Mouse (Mus musculus): ENCODE results near the gene Hoxa3. TPM values are rescaled to one million over a fixed set of nuclear protein-coding genes. Genes with fewer than 3 reads are reported as not detected.

Hoxa3 gene
- total and polyA plus RNA-seq, 2 experiments from 2014 or later, result 1.6 TPM; not detected in 1

DNA sequence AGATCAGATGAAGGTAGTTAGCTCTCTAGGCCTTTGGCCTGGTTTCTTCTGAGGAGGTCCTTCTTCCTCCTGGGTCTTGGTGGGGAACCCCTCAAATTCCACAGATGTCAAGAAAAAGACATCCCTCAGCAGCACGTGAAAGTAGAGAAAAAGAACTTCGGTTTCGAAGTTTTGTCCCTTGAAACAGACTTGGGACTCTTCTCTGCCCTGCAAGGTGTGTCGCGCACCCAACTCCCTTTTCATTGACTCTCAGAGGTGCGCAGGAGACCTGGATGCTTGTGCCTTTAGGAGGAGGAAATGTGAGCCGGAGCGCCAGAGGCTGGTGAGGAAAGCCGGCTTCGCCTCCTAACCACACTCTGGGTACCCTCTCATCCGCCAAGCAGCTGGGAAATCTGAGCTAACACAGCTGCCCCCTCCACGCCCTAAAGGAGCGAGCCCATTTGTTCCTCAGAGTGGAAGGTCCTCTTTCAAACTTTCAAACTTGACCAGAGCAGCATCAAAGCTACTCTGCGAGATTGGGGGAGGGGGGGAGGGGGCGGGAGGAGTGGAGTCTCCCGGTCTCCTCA, 62.7 kb downstream of the Hoxa3 start:
- H3K4me3 ChIP-seq (ENCODE audit: low read depth, low read length), result no peak overlapping the region
- TF ChIP-seq CTCF (IDR thresholded peaks at IDR 0.05), result no peak
- no peak overlapping the region for H3K9ac ChIP-seq (replicated peaks; ENCODE audit: low read length, poor library complexity, severe bottlenecking)
- DNase-seq (ENCODE audit: low spot score), result no peak
- no peaks in the 10 kb centered on the region for H3K4me1 ChIP-seq (ENCODE audit: insufficient read depth, low read length)
- H3K27ac ChIP-seq (ENCODE audit: low read depth, low read length), result no peak overlapping the region
- H3K9me3 ChIP-seq (ENCODE audit: low read length), result no peaks in the 10 kb centered on the region
- WGBS, result 5% methylated on average over 16 of the region's 16 CpGs
- peaks cover 68% of the 10 kb centered on the region for H3K27me3 ChIP-seq (ENCODE audit: insufficient read depth, low read length)
- H3K36me3 ChIP-seq (ENCODE audit: insufficient read depth, low read length), result no peaks in the 10 kb centered on the region
- H3K4me2 ChIP-seq (ENCODE audit: low read depth, low read length, poor library complexity, severe bottlenecking), result no peak overlapping the region
- ATAC-seq (ENCODE audit: low FRiP score), result no peak

DNA sequence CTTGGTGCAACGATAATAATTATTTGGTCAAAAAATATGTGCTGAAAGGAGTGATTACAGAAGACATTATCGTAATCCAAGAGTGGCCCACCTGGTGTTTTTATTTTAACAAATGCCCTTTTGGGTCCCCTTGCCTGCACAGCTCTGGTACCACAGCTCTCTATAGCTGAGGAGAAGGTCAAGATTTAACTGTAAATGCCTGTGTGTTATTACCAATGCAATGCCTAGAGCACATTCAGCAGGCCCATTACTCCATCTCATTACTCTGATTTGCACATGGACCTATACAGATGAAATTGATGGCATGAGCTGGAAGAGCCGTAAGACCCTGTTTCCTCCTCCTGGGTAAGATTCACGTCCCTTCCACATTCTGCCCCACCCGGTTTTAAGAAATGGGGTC, 74.0 kb downstream of the Hoxa3 start:
- Histone ChIP-seq H3K27ac (ENCODE audit: low read depth, low read length) (no peak overlapping the region), H3K9me3 (ENCODE audit: low read length) (no peaks in the 10 kb centered on the region), H3K27me3 (ENCODE audit: insufficient read depth, low read length) (no peaks in the 10 kb centered on the region), H3K4me2 (ENCODE audit: low read depth, low read length, poor library complexity, severe bottlenecking) (no peak overlapping the region), H3K4me3 (ENCODE audit: low read depth, low read length) (no peak overlapping the region), H3K36me3 (ENCODE audit: insufficient read depth, low read length) (no peaks in the 10 kb centered on the region), H3K9ac (replicated peaks; ENCODE audit: low read length, poor library complexity, severe bottlenecking) (no peak overlapping the region), H3K4me1 (ENCODE audit: insufficient read depth, low read length) (no peaks in the 10 kb centered on the region)
- ATAC-seq (ENCODE audit: low FRiP score), result no peak
- DNase-seq (ENCODE audit: low spot score), result no peak
- no peak for TF ChIP-seq CTCF (IDR thresholded peaks at IDR 0.05)
- 86% methylated on average over 5 of the region's 5 CpGs for WGBS

DNA sequence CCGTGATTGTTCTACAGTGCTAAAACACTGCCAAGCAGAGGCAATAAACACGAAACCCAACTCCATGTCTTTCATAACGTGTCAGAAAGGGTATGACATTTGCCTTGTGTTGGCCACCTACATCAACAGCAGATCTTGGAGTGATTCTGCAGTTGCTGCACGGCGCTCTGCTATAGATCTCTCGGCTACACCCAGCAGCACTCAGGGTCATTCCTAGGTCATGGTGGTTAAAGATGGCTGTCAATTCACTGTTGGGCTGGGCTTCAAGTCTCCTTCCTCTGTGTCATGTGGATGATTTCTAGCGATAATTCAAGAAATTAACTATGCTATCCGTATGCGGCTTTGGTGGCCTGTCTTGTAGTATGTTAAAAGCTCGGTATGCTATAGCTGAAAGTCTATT, 74.6 kb downstream of the Hoxa3 start:
- Histone ChIP-seq H3K27me3 (ENCODE audit: insufficient read depth, low read length) (no peaks in the 10 kb centered on the region), H3K36me3 (ENCODE audit: insufficient read depth, low read length) (no peaks in the 10 kb centered on the region), H3K4me1 (ENCODE audit: insufficient read depth, low read length) (no peaks in the 10 kb centered on the region), H3K9ac (replicated peaks; ENCODE audit: low read length, poor library complexity, severe bottlenecking) (no peak overlapping the region), H3K4me2 (ENCODE audit: low read depth, low read length, poor library complexity, severe bottlenecking) (no peak overlapping the region), H3K27ac (ENCODE audit: low read depth, low read length) (no peak overlapping the region), H3K4me3 (ENCODE audit: low read depth, low read length) (no peak overlapping the region), H3K9me3 (ENCODE audit: low read length) (no peaks in the 10 kb centered on the region)
- ATAC-seq (ENCODE audit: low FRiP score) (no peak), DNase-seq (ENCODE audit: low spot score) (no peak)
- 76% methylated on average over 10 of the region's 10 CpGs for WGBS
- TF ChIP-seq CTCF (IDR thresholded peaks at IDR 0.05), result no peak

DNA sequence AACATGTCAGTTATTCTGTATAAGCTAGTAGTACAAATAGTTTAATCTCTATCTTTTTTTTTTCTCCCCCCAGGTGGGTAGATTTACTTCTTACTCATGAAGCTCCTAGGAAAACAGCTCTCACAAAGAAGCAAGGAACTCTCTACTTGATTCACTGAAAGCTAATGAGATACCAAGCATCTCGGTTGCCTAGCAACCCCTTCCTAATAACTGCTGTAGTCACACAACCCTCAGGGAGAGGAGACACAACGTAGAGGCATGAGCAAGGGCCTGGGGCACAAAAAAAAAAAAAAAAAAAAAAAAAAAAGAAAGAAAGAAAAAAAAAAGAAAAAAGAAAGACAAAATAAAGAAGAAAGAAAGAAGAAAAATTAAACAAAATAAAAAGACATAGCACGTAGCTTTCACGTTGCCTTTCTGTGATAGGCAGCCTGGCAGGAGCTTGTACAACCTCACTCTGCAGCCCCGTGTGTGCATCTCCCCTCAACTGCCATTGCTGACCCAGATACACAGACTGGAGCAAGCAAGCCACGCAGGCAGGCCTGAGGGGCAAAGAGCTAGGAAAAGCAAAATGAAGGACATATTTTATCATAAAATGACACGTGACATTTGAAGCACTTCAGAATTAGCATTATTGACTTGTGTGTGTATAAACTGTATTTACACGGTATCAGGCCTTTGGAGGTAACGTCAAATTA, 75.1 kb downstream of the Hoxa3 start:
- Histone ChIP-seq H3K4me2 (ENCODE audit: low read depth, low read length, poor library complexity, severe bottlenecking) (no peak overlapping the region), H3K27me3 (ENCODE audit: insufficient read depth, low read length) (no peaks in the 10 kb centered on the region), H3K4me3 (ENCODE audit: low read depth, low read length) (no peak overlapping the region), H3K4me1 (ENCODE audit: insufficient read depth, low read length) (no peaks in the 10 kb centered on the region), H3K9me3 (ENCODE audit: low read length) (no peaks in the 10 kb centered on the region), H3K9ac (replicated peaks; ENCODE audit: low read length, poor library complexity, severe bottlenecking) (no peak overlapping the region), H3K36me3 (ENCODE audit: insufficient read depth, low read length) (no peaks in the 10 kb centered on the region), H3K27ac (ENCODE audit: low read depth, low read length) (no peak overlapping the region)
- 42% methylated on average over 9 of the region's 9 CpGs for WGBS
- no peak for TF ChIP-seq CTCF (IDR thresholded peaks at IDR 0.05)
- DNase-seq (ENCODE audit: low spot score) (peak; percentile 81), ATAC-seq (ENCODE audit: low FRiP score) (no peak)

DNA sequence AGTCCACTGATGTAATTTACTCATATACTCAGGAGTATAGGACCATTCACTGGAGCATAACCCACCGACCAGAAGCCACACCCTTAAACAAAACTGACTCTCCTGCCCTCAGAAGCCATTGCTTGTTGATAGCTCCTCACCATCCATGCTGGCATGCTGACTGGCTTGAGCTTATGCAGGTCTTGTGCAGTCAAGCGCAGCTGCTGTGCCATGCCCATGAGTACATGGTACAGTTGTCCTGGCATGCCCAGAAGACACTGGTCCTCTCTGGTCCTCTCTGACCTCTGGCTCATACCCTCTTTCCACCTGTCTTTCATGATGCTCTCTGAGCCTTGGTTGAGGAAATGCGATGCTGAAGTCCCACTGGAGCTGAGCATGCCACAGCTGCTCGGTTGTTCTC, 89.5 kb downstream of the Hoxa3 start:
- no peak for DNase-seq (ENCODE audit: low spot score)
- 0 out of 2 replicates have a peak, but pooled peaks cover 2% of the 10 kb centered on the region for H3K4me1 ChIP-seq (ENCODE audit: insufficient read depth, low read length)
- WGBS, result 80% methylated on average over 4 of the region's 4 CpGs
- no peak overlapping the region for H3K4me3 ChIP-seq (ENCODE audit: low read depth, low read length)
- H3K4me2 ChIP-seq (ENCODE audit: low read depth, low read length, poor library complexity, severe bottlenecking), result no peak overlapping the region
- H3K27ac ChIP-seq (ENCODE audit: low read depth, low read length), result no peak overlapping the region
- H3K36me3 ChIP-seq (ENCODE audit: insufficient read depth, low read length), result no peaks in the 10 kb centered on the region
- ATAC-seq (ENCODE audit: low FRiP score), result no peak
- H3K9me3 ChIP-seq (ENCODE audit: low read length), result no peaks in the 10 kb centered on the region
- H3K9ac ChIP-seq (replicated peaks; ENCODE audit: low read length, poor library complexity, severe bottlenecking), result no peak overlapping the region
- H3K27me3 ChIP-seq (ENCODE audit: insufficient read depth, low read length), result no peaks in the 10 kb centered on the region
- no peak for TF ChIP-seq CTCF (IDR thresholded peaks at IDR 0.05)

DNA sequence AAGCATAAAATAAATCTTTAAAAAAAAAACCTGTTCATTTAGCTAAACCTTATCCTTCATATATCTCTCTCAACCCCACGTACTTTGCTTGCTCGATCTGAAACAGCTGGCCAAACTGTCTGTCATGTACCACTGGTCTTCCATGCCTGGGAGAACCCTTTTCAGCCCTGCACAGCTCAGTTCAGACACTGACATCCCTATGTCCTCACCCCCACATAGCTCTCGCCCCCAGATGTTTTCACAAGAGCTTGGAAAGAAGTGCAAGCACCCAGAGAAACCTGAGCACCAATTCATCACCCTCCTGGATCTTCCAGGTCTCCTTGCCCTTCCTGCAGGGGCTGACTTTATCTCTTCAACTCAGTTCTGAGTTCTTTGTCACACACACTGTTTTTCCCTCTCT, 92.0 kb downstream of the Hoxa3 start:
- Histone ChIP-seq H3K27me3 (ENCODE audit: insufficient read depth, low read length) (no peaks in the 10 kb centered on the region), H3K4me2 (ENCODE audit: low read depth, low read length, poor library complexity, severe bottlenecking) (no peak overlapping the region), H3K27ac (ENCODE audit: low read depth, low read length) (no peak overlapping the region), H3K9ac (replicated peaks; ENCODE audit: low read length, poor library complexity, severe bottlenecking) (no peak overlapping the region), H3K36me3 (ENCODE audit: insufficient read depth, low read length) (no peaks in the 10 kb centered on the region), H3K9me3 (ENCODE audit: low read length) (no peaks in the 10 kb centered on the region), H3K4me1 (ENCODE audit: insufficient read depth, low read length) (0 out of 2 replicates have a peak, but pooled peaks cover 2% of the 10 kb centered on the region), H3K4me3 (ENCODE audit: low read depth, low read length) (no peak overlapping the region)
- DNase-seq (ENCODE audit: low spot score) (no peak), ATAC-seq (ENCODE audit: low FRiP score) (no peak)
- no peak for TF ChIP-seq CTCF (IDR thresholded peaks at IDR 0.05)
- WGBS, result 76% methylated on average over 3 of the region's 3 CpGs

MicroRNAs encoded within 50 kb of the gene (microRNA counts, 519-probe panel; counts per million panel counts)
- 1,627 counts per million, percentile 61 among the panel's probes with 10 or more counts for microRNA mmu-miR-196b

Small RNA genes within 50 kb of the gene (microRNA-seq; reads per million reads assigned to microRNA genes)
- 5.7 reads per million, percentile 12 among the genes with 10 or more reads in this experiment for gene Mir196b (ENCODE audit: borderline number of aligned reads)

Other genes with a start within 250 kb of the Hoxa3 start
- 11.5 TPM in 2 replicates for gene Skap2, start 200.8 kb downstream of the Hoxa3 start, total RNA-seq (2014; rRNA removed)
- gene Skap2, start 200.8 kb downstream of the Hoxa3 start, polyA plus RNA-seq (2015; fragmentation: Nextera tagmentation; extraction: Ambion mirVana), result 9.3 and 12.5 TPM in 2 replicates
- gene Hoxa1, start 55.0 kb downstream of the Hoxa3 start, total RNA-seq (2014; rRNA removed), result 0.27 TPM in 1 of 2 replicates, not detected in the other
- 0.16 TPM in 1 of 2 replicates, not detected in the other for gene Hoxa1, start 55.0 kb downstream of the Hoxa3 start, polyA plus RNA-seq (2015; fragmentation: Nextera tagmentation; extraction: Ambion mirVana)
- 1.6 and 3.0 TPM in 2 replicates for gene Hoxa2, start 48.5 kb downstream of the Hoxa3 start, total RNA-seq (2014; rRNA removed)
- not detected in 2 replicates for gene Hoxa2, start 48.5 kb downstream of the Hoxa3 start, polyA plus RNA-seq (2015; fragmentation: Nextera tagmentation; extraction: Ambion mirVana)
- not detected in 2 replicates for gene 5730596B20Rik, start 35.8 kb downstream of the Hoxa3 start, total RNA-seq (2014; rRNA removed)
- not detected in 2 replicates for gene 5730596B20Rik, start 35.8 kb downstream of the Hoxa3 start, polyA plus RNA-seq (2015; fragmentation: Nextera tagmentation; extraction: Ambion mirVana)
- 0.22 TPM in 1 of 2 replicates, not detected in the other for gene Hoxa4, start 21.6 kb downstream of the Hoxa3 start, total RNA-seq (2014; rRNA removed)
- not detected in 2 replicates for gene Hoxa4, start 21.6 kb downstream of the Hoxa3 start, polyA plus RNA-seq (2015; fragmentation: Nextera tagmentation; extraction: Ambion mirVana)
- gene Hoxa5, start 8.7 kb downstream of the Hoxa3 start, total RNA-seq (2014; rRNA removed), result 10.4 TPM in 1 of 2 replicates, not detected in the other
- gene Hoxa5, start 8.7 kb downstream of the Hoxa3 start, polyA plus RNA-seq (2015; fragmentation: Nextera tagmentation; extraction: Ambion mirVana), result not detected in 2 replicates
- gene Hoxa6, start 4.6 kb downstream of the Hoxa3 start, total RNA-seq (2014; rRNA removed), result not detected in 2 replicates
- not detected in 2 replicates for gene Hoxa6, start 4.6 kb downstream of the Hoxa3 start, polyA plus RNA-seq (2015; fragmentation: Nextera tagmentation; extraction: Ambion mirVana)
- gene Gm28308, start within 50 bp of the Hoxa3 start, total RNA-seq (2014; rRNA removed), result not detected in 2 replicates
- gene Gm28308, start within 50 bp of the Hoxa3 start, polyA plus RNA-seq (2015; fragmentation: Nextera tagmentation; extraction: Ambion mirVana), result not detected in 2 replicates
- not detected in 2 replicates for gene Hoxa7, start 8.5 kb upstream of the Hoxa3 start, total RNA-seq (2014; rRNA removed)
- not detected in 2 replicates for gene Hoxa7, start 8.5 kb upstream of the Hoxa3 start, polyA plus RNA-seq (2015; fragmentation: Nextera tagmentation; extraction: Ambion mirVana)
- gene Hoxa9, start 17.8 kb upstream of the Hoxa3 start, total RNA-seq (2014; rRNA removed), result not detected in 2 replicates
- gene Hoxa9, start 17.8 kb upstream of the Hoxa3 start, polyA plus RNA-seq (2015; fragmentation: Nextera tagmentation; extraction: Ambion mirVana), result not detected in 2 replicates
- gene Hoxa10, start 27.5 kb upstream of the Hoxa3 start, total RNA-seq (2014; rRNA removed), result not detected in 2 replicates
- gene Hoxa10, start 27.5 kb upstream of the Hoxa3 start, polyA plus RNA-seq (2015; fragmentation: Nextera tagmentation; extraction: Ambion mirVana), result not detected in 2 replicates
- not detected in 2 replicates for gene Hoxa11, start 32.5 kb upstream of the Hoxa3 start, total RNA-seq (2014; rRNA removed)
- gene Hoxa11, start 32.5 kb upstream of the Hoxa3 start, polyA plus RNA-seq (2015; fragmentation: Nextera tagmentation; extraction: Ambion mirVana), result not detected in 2 replicates
- not detected in 2 replicates for gene Hoxa13, start 47.5 kb upstream of the Hoxa3 start, total RNA-seq (2014; rRNA removed)
- not detected in 2 replicates for gene Hoxa13, start 47.5 kb upstream of the Hoxa3 start, polyA plus RNA-seq (2015; fragmentation: Nextera tagmentation; extraction: Ambion mirVana)
- gene Evx1, start 100.2 kb upstream of the Hoxa3 start, total RNA-seq (2014; rRNA removed), result 1.0 and 2.2 TPM in 2 replicates
- gene Evx1, start 100.2 kb upstream of the Hoxa3 start, polyA plus RNA-seq (2015; fragmentation: Nextera tagmentation; extraction: Ambion mirVana), result 0.85 and 1.0 TPM in 2 replicates